Mouse (Mus musculus): ENCODE data around the gene Romo1.
"Not testable (repeated sequence)": the region's sequence is repeated elsewhere in the genome, so short reads cannot be mapped to it uniquely, and the experiment has no call there.

The Romo1 gene

DNA sequence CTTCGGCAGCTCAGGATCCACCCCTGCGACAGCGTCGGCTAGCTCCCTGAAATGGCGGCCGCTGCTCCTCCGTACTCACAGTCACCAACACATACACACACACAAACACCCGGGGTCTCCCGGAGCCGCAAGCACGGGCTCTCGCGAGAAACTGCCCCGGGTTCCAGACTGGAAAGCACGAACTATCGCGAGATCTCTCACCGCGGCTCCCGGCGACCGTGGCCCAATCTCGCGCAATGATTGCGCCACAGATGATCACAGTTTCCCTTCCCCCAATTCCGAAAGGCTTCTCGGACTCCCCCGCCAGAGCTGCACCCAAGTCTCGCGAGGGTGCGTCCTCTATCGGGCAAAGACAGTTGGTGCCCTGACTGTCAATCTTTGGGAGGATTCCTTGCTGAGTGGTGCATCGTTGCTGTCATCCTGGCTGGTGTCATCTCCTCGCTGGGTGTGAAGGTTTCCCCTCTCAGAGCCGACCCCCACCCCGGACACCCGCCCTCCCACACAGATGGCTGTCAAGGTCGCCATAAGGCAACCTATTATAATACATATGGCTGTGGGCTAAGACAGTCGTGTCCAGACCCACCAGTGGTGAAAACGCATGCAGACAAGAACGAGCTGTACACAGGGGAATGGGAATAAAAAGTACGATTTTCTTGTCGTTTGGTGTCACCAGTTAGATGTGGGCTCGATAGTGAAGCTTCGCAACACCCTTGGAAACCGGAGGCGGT is 36.4 kb downstream of the Romo1 start, which contains the start of gene Rbm39:
Gene Rbm39 (minus strand): TSS at position 145 of the 728 bp plus-strand sequence.
- DNase-seq = peak; percentile 99

DNA sequence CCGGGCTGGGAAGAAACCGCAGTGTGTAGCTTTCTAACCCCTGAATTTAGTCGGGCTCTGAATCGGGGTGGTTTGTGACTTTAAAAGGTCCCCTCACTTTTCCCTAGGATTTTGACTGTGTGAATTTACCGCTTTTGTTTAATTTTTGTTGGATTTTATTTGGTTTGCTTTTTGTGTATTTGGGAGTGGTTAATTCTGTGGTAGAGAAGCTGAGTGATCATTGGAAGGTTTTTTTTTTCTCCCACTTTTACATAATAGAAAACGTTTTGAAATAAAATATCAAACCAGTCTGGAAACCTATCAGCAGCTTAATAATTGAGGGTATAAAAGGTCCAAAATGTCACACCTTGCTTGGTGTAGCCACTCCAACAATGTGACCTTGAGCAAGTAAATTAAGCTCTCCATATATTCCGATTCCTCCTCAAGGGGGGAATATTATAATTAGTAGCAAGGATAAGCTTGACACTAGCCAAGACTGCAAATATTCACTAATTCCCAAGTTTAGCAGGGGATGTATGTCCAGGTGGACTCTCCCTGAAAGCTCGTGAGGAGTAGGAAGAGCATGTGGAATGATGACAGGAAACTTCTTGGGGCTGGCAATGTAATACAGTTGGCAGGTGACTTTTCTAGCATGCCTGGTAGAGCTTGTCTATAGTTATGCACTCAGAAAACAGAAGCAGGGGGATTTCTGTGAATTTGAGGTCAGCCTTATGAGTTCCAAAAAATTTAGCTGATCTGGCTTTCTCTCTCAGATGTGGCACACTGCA is 37.2 kb downstream of the Romo1 start:
- DNase-seq = no peak

DNA sequence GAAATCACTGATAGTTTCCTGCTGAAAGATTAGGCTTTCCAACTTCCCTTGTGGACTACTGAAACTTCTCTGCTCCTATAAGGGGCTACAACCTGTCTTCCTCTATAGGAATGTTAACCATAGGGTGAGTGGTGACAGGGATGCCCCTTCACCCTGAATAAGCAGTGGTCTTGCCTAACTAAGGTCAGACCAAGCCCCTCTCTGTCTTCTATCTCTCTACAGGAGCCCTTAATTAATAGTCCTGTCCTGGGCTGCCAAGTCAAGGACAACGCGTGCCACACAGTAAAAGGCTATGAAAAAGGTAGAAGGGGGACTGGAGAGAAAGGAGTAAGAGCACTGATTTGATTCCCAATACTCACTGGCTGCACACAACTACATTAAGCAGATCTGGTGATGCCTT is 37.8 kb downstream of the Romo1 start:
- no peak for DNase-seq

DNA sequence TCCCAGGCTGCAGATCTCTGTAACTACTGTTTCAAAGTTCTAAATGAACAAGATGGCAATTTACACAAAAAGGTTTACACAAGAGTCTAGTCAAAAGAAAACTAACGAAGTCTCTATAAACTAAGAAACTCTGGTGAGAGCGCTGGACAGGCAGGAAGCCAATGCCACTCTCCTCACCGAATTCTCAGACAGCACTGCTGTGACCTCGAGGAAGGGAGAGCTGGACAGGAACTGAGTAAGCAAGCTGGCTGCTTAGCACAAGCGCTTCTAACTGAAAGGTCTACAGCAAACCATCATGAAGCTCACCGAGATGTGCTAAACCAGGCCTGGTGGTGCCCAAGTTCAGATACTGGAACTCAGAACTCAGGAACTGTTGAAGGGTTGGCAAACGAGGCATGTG is 45.4 kb downstream of the Romo1 start:
- not testable (repeated sequence) for DNase-seq

DNA sequence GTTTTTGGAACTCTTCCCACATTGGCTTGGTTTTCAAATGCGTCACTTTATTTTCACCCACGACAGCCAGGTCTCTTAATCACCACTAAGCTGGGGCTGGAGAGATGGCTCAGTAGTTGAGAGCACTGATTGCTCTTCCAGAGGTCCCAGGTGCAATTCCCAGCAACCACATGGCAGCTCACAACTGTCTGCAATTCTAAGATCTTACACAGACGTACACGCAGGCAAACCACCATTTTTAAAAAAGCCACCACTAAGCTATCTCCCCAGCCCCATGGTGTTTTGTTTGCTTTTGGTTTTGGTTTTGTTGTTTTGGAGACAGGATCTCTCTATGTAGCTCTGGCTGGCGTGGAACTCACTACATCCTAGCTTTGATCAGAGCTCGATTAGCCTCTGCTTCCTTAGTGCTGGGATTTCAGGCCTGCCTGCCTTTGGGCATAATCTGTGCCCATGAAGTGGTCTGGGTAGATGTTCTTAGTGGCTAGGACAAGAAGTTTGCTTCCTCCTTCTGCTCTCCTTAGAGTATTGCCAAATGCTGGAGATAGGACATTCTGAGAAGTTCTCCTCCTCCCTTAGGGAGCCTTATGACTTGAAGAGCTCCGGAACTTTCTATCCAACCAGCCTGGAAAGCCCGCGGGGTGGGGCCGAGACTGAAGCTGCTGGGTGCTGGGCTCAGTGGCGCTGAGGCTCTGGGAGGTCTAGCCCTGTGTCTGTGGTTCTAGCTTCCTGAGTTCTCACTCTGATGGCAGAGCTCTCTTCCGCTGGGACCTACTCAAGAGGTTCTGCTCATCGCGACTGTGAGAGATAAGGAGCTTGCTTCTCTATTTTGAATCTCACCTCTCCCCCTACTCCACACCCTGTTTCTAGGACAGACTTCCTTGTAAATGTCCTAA is 46.4 kb downstream of the Romo1 start:
- peak; percentile 77 for DNase-seq

DNA sequence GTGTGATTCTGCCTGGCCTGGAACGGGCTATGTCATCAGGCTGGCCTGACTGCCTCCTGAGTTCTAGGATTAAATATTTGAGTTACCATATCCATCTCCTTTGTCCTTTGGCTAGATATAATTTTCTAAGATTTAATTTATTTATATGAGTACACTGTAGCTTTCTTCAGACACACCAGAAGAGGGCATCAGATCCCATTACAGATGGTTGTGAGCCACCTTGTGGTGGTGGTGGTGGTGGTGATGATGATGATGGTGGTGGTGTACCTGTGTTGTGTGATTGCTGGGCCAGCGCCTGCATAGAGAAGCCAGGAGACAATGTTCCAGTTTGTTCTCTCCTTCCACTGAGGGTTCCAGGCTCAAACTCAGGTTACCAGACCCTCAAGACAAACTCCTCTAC is 47.7 kb downstream of the Romo1 start:
- DNase-seq = no peak

DNA sequence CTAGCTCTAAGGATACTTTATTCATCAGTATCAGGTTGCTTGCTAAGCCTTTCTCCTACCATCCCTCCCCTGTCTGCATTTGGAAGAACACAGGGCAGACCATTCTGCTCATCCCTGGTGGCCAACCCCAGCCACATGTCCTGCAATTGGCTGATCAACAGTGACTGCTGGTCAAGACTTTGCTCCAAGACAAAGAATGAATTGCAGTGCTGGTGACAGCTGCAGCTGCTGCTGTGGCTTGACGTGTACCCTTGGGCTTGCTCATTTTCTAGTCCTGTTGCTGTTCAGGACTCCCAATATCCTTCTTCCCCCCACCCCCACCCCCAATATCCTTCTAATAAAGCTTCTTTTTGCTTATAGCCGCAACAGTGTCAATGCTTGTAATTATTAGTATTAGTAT is 48.2 kb downstream of the Romo1 start:
- no peak for DNase-seq

DNA sequence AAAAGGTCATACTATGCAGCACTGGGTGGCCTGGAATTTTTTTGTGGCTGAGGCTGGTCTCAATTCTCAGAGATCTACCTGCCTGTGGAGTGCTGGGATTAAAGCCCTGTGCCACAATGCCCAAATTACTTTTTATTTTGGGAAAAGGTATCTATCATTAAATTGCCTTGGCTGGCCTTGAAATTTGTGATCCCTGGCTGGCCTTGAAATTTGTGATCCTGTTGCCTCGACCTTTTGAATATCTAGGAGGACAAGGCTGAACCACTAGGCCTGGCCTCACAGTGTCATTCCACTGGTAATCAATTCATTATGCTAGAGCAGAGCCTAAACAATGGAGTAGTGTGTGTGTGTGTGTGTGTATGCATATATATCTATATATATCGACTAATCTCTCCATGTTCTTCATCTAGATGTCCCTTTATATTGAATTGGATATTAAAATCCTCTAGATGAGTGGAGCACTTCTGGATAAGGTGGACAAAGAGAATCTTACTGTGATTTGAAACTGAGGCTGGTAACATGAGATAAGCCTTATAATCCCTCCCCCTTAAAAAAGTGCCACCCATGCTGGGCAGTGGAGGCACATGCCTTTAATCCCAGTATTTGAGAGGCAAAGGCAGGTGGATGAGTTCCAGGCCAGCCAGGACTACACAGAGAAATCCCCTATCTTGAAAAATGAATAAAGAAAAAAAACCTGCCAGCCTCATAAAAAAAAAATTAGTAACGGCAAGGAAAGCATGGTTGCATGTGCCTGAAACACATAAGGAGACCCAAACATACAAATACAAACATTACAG is 49.4 kb downstream of the Romo1 start:
- DNase-seq = no peak

DNA sequence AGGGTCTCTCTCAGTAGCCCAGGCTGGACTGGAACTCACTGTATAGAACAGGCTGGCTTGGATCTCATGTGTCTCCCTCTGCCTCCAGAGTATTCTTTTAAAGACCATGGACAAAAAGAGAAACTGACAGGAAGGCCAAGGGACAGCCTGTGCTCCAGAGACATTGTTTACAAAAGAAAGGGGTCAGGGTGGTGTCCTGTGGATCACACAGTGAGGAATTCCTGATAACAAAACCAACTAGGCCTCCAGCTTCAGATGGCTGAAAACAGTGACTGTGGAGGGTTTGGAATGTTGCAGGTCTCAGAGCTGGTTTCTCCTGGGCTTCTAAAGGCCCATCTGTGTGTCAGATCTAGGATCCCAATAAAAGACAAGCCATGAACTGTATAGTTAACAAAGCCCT is 50.7 kb downstream of the Romo1 start:
- no peak for DNase-seq
